Mouse (Mus musculus) forebrain, postnatal 0 days (tissue): ENCODE results near the gene Dhx38. TPM values are rescaled to one million over a fixed set of nuclear protein-coding genes. Genes with fewer than 3 reads are reported as not detected.
A peak's percentile ranks its signal among the peaks of the same experiment; 100 is the strongest.

Experiments
- ATAC-seq: fragments of 200-750 bp; cut with Nextera tagmentation; 2 replicates; pipeline ENCODE4 v1.8.0; 2017; ENCODE audit warnings: mild to moderate bottlenecking, moderate library complexity
- DNase-seq: peaks from one replicate; pipeline ENCODE4 v3.0.0-alpha.2; 2015
- H3K27ac ChIP-seq: fragments of 300-500 bp; sonication (generic); 2 replicates; pipeline ENCODE4 v1.5.1; 2014; ENCODE audit warnings: low read depth, mild to moderate bottlenecking, antibody characterized with exemption, low read length, moderate library complexity, mixed read lengths
- H3K27me3 ChIP-seq: fragments of 300-500 bp; sonication (generic); 2 replicates; pipeline ENCODE4 v1.6.1; 2014; ENCODE audit warnings: mild to moderate bottlenecking, low read length, mixed read lengths; ENCODE audit not compliant: insufficient read depth
- H3K36me3 ChIP-seq: fragments of 300-500 bp; sonication (generic); 2 replicates; pipeline ENCODE4 v1.6.1; 2014; ENCODE audit warnings: mild to moderate bottlenecking, moderate library complexity; ENCODE audit not compliant: insufficient read depth
- H3K4me1 ChIP-seq: fragments of 300-500 bp; sonication (generic); 2 replicates; pipeline ENCODE4 v1.6.1; 2014; ENCODE audit warnings: antibody characterized with exemption; ENCODE audit not compliant: insufficient read depth
- H3K4me2 ChIP-seq: fragments of 300-500 bp; sonication (generic); 2 replicates; pipeline ENCODE4 v1.6.1; 2014; ENCODE audit warnings: low read depth, mild to moderate bottlenecking, moderate library complexity
- H3K4me3 ChIP-seq: fragments of 300-500 bp; sonication (generic); 2 replicates; pipeline ENCODE4 v1.5.1; 2014; ENCODE audit warnings: low read depth, low read length, mixed read lengths
- H3K9ac ChIP-seq: fragments of 300-500 bp; sonication (generic); 2 replicates; pipeline ENCODE4 v1.6.1; 2014; ENCODE audit warnings: mild to moderate bottlenecking
- H3K9me3 ChIP-seq: fragments of 300-500 bp; sonication (generic); 2 replicates; pipeline ENCODE4 v1.6.1; 2016; ENCODE audit warnings: low read length
- CTCF ChIP-seq: sonication (generic); IDR thresholded peaks from 2 replicates; pipeline ENCODE4 v1.5.1; 2016; ENCODE audit warnings: antibody characterized with exemption, control low read depth, low read depth
- WGBS: fragments of 180-500 bp; shearing (Covaris S2); extraction: QIAGEN DNeasy Blood & Tissue Kit; methylation state at CpG from one replicate; pipeline ENCODE4 v1.1.7; 2014; 5-methylcytosine and 5-hydroxymethylcytosine counted together
- polyA plus RNA-seq: library from polyadenylated mRNA; unstranded; fragments of >200 nt; fragmentation: Nextera tagmentation; extraction: Ambion mirVana; gene quantifications from 2 replicates; pipeline ENCODE4 v1.2.1, GENCODE M21; 2015
- total RNA-seq: library from RNA; depleted of rRNA; stranded (reverse); fragments of >200 nt; gene quantifications from 2 replicates; pipeline ENCODE4 v1.2.3, GENCODE M21; 2014

Dhx38 gene
- total and polyA plus RNA-seq, 2 experiments from 2014 or later: 14.1 to 28.2 TPM

- no peaks in the 10 kb centered on the region for H3K9me3 ChIP-seq
- H3K9ac ChIP-seq: no peak overlapping the region
- DNase-seq (no peak), ATAC-seq (no peak)
- H3K4me2 ChIP-seq: no peak overlapping the region
- no peaks in the 10 kb centered on the region; the same call in 1 of the 2 replicates for H3K27me3 ChIP-seq
- WGBS: 91% methylated on average over 2 of the region's 2 CpGs
- no peaks in the 10 kb centered on the region; the same call in 1 of the 2 replicates for H3K4me1 ChIP-seq
- no peak overlapping the region for H3K27ac ChIP-seq
- TF ChIP-seq CTCF: no peak
- peaks cover 21% of the 10 kb centered on the region for H3K36me3 ChIP-seq
- no peak overlapping the region for H3K4me3 ChIP-seq
These were observed 41.1 kb upstream of the Dhx38 start for GRCm38 (mm10) chr8:109606725-109607124.

DNA sequence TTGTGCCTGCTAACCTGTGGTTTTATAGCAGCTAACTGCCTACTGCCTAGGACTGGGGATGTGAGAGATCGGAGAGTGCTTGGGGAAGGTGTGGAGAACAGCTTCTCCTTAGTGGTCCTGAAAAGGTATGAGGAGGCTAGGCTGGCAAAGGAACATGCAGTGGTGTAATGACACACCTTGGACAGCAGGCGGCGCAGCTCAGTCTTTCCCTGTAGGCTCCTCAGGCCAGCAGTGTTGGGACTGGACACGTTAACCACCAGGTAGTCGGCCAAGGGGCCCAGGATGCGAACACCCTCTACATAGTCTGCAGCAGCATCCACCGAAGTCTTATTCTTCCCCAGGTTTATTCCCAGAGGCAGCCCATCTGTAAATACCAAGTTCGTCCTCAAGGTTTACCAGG lies 30.2 kb upstream of the Dhx38 start:
- Histone ChIP-seq H3K27ac (no peak overlapping the region), H3K27me3 (no peaks in the 10 kb centered on the region), H3K4me2 (no peak overlapping the region), H3K4me1 (no peaks in the 10 kb centered on the region), H3K4me3 (no peak overlapping the region), H3K36me3 (peaks cover 36% of the 10 kb centered on the region), H3K9me3 (no peaks in the 10 kb centered on the region), H3K9ac (no peak overlapping the region)
- peak; percentile 79 for TF ChIP-seq CTCF
- ATAC-seq: no peak
- peak; percentile 41 for DNase-seq
- 49% methylated on average over 8 of the region's 8 CpGs for WGBS

DNA sequence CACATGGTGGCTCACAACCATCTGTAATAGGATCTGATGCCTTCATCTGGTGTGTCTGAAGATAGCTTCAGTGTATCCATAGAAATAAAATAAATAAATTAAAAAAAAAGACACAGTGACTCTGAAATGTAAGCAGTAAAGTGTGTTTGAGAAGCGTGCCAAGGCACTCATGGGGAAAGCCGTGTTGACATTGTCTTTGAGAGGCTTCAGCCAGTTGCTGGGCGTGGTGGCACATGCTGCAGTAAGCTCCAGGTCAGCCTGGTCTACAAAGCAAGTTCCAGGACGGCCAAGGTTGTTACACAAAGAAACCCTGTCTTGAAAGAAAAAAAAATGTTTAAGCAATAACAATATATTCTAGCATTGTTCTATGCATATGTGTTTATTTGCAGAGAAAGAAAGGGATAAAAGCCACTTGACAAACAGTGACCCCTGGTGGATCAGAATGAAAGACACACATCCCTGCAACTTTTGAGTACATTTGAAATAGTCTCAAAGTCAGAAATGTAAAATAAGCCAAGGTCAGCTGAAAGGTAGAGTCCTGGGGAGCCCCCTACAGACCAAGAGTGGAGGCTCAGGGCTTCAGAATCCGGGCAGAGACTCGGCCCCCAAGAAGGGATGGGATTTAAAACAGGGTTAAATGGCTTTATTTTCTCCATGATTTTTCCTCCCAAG lies 27.6 kb upstream of the Dhx38 start:
- no peaks in the 10 kb centered on the region for H3K27me3 ChIP-seq
- ATAC-seq: no peak
- TF ChIP-seq CTCF: peak; percentile 63
- WGBS: 79% methylated on average over 6 of the region's 6 CpGs
- no peak overlapping the region for H3K4me2 ChIP-seq
- H3K36me3 ChIP-seq: peaks cover 27% of the 10 kb centered on the region
- H3K9me3 ChIP-seq: no peaks in the 10 kb centered on the region
- no peak overlapping the region for H3K27ac ChIP-seq
- no peaks in the 10 kb centered on the region for H3K4me1 ChIP-seq
- no peak overlapping the region for H3K4me3 ChIP-seq
- peak; percentile 44 for DNase-seq
- H3K9ac ChIP-seq: no peak overlapping the region

GRCm38 (mm10) chr8:109592164-109592563 lies 26.5 kb upstream of the Dhx38 start:
- Histone ChIP-seq H3K4me1 (no peaks in the 10 kb centered on the region), H3K4me3 (no peak overlapping the region), H3K27me3 (no peaks in the 10 kb centered on the region), H3K4me2 (no peak overlapping the region), H3K9me3 (no peaks in the 10 kb centered on the region), H3K27ac (no peak overlapping the region), H3K36me3 (peaks cover 27% of the 10 kb centered on the region), H3K9ac (no peak overlapping the region)
- no peak for TF ChIP-seq CTCF
- 86% methylated on average over 5 of the region's 5 CpGs for WGBS
- no peak for ATAC-seq
- no peak for DNase-seq

- ATAC-seq: no peak
- Histone ChIP-seq H3K27ac (no peak overlapping the region), H3K27me3 (no peaks in the 10 kb centered on the region), H3K36me3 (peaks cover 27% of the 10 kb centered on the region), H3K9ac (no peak overlapping the region), H3K9me3 (no peaks in the 10 kb centered on the region), H3K4me2 (no peak overlapping the region), H3K4me1 (no peaks in the 10 kb centered on the region), H3K4me3 (no peak overlapping the region)
- 88% methylated on average over 3 of the region's 3 CpGs for WGBS
- no peak for DNase-seq
- no peak for TF ChIP-seq CTCF
These were observed 25.7 kb upstream of the Dhx38 start for GRCm38 (mm10) chr8:109591367-109591766.

DNA sequence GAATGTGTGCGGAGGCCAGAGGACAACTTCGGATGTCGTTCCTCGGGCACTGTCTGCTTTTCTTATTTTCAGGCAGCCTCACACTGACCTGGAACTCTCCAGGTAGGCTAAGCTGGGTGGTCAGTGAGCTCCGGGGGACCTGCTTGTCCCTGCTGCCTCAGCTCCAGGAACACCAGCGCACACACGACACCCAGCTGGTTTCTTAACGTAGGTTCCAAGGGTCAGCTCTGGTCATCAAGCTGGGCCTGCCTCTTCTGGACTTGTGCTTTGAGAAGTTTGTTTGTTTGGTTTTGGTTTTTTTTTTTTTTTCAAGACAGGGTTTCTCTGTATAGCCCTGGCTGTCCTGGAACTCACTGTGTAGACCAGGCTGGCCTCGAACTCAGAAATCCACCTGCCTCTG lies 25.2 kb upstream of the Dhx38 start:
- ATAC-seq: no peak
- H3K9ac ChIP-seq: no peak overlapping the region
- 83% methylated on average over 9 of the region's 9 CpGs for WGBS

DNA sequence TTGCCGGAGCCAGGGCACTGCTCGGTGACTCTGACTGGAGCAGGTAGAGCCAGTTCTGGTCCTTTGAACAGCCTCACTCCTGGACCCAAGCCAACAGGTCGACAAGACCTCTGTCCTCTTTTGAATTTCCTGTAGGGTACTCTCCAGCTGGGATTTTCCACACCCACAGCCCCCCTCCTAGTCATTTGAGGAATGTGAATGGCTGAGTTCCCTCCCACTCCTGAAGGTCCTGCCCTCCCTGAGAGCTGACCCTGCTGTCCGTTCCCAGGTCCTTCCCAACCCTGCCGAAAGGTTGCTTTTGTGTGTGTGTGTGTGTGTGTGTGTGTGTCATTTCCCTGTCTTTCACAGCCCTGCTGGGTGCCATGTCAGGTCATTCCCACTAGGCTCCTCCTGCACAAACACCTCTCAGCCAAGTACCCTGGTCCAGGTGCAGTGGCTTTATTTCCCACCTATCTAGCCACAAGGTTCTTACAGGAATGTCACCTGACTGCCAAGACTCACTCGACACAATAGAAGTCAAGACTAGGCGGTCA lies 21.4 kb upstream of the Dhx38 start:
- no peak for TF ChIP-seq CTCF
- Histone ChIP-seq H3K4me3 (no peak overlapping the region), H3K36me3 (peaks cover 6% of the 10 kb centered on the region; the same call in 1 of the 2 replicates), H3K27me3 (no peaks in the 10 kb centered on the region), H3K4me2 (no peak overlapping the region), H3K9ac (no peak overlapping the region), H3K27ac (no peak overlapping the region), H3K4me1 (no peaks in the 10 kb centered on the region), H3K9me3 (no peaks in the 10 kb centered on the region)
- WGBS: 66% methylated on average over 7 of the region's 7 CpGs
- no peak for DNase-seq
- no peak for ATAC-seq

More for the DNA sequence above, 25.2 kb upstream of the Dhx38 start:
- peaks cover 27% of the 10 kb centered on the region for H3K36me3 ChIP-seq
- no peak overlapping the region for H3K27ac ChIP-seq
- H3K9me3 ChIP-seq: no peaks in the 10 kb centered on the region
- H3K4me1 ChIP-seq: no peaks in the 10 kb centered on the region
- H3K4me3 ChIP-seq: no peak overlapping the region
- TF ChIP-seq CTCF: no peak
- no peak for DNase-seq
- no peaks in the 10 kb centered on the region for H3K27me3 ChIP-seq
- H3K4me2 ChIP-seq: no peak overlapping the region
